16 mouse cellular contexts compared by ENCODE assay signal in genomic region chr6:115126851-115127250, GRCm38 (mm10). TPM values are rescaled to one million over a fixed set of nuclear protein-coding genes. Genes with fewer than 3 reads are reported as not detected.
DNase-seq lines count a peak whose midpoint lies in the region; ATAC-seq and TF ChIP-seq lines count a peak whose summit lies in the region.
"Had no signal": no experiment of that assay in that cellular context is flagged by ENCODE, and none has a peak within 500 bp of the region (broad histone marks: within the 10 kb centered on the region; RNA-seq: fewer than 3 reads in every experiment).

No protein-coding gene starts in this region.

- ATAC-seq in midbrain, embryonic 11.5 days (ENCODE audit: low FRiP score) = 0 out of 2 replicates have a peak, but pooled peaks have one; percentile 7
- ATAC-seq in neural tube, embryonic 15.5 days (ENCODE audit: low FRiP score) = peak; percentile 18; the same call in 1 of the 2 replicates
- ATAC-seq in kidney, embryonic 14.5 days (ENCODE audit: low FRiP score, low TSS enrichment) = no peak
- ATAC-seq: liver, embryonic 12.5 days; lung, postnatal 0 days had no signal

- peaks cover 56% of the 10 kb centered on the region for H3K4me1 ChIP-seq in hindbrain, embryonic 10.5 days (replicated peaks)
- H3K4me1 ChIP-seq in midbrain, embryonic 11.5 days (ENCODE audit: control insufficient read depth, insufficient read depth, low read length) = peaks cover 27% of the 10 kb centered on the region
- H3K4me1 ChIP-seq in neural tube, embryonic 15.5 days = peaks cover 44% of the 10 kb centered on the region
- H3K4me1 ChIP-seq in kidney, embryonic 14.5 days (ENCODE audit: control insufficient read depth, insufficient read depth, low read length) = no peaks in the 10 kb centered on the region
- H3K4me1 ChIP-seq: liver, embryonic 12.5 days had no signal

- no peak for TF ChIP-seq CTCF in left cerebral cortex, adult 2 months (IDR thresholded peaks at IDR 0.05)

- H3K27ac ChIP-seq in left cerebral cortex, adult 2 months = peak overlapping the region; percentile 88
- peak overlapping the region; percentile 81 for H3K27ac ChIP-seq in hindbrain, embryonic 10.5 days
- H3K27ac ChIP-seq in midbrain, embryonic 11.5 days (ENCODE audit: low read depth, low read length) = peak overlapping the region; percentile 62; the same call in 1 of the 2 replicates
- H3K27ac ChIP-seq in neural tube, embryonic 15.5 days (replicated peaks) = peak overlapping the region; percentile 75
- no peak overlapping the region for H3K27ac ChIP-seq in kidney, embryonic 14.5 days (ENCODE audit: low read depth, low read length)
- H3K27ac ChIP-seq: liver, embryonic 12.5 days had no signal

- H3K27me3 ChIP-seq in hindbrain, embryonic 10.5 days (ENCODE audit: insufficient read depth, poor library complexity, severe bottlenecking) = no peaks in the 10 kb centered on the region
- no peaks in the 10 kb centered on the region for H3K27me3 ChIP-seq in midbrain, embryonic 11.5 days (ENCODE audit: control insufficient read depth, insufficient read depth, low read length)
- no peaks in the 10 kb centered on the region for H3K27me3 ChIP-seq in neural tube, embryonic 15.5 days (replicated peaks)
- no peaks in the 10 kb centered on the region for H3K27me3 ChIP-seq in kidney, embryonic 14.5 days (ENCODE audit: control insufficient read depth, insufficient read depth, low read length)

- H3K4me3 ChIP-seq in left cerebral cortex, adult 2 months = no peak overlapping the region
- no peak overlapping the region for H3K4me3 ChIP-seq in hindbrain, embryonic 10.5 days
- H3K4me3 ChIP-seq in midbrain, embryonic 11.5 days (ENCODE audit: low read depth, low read length) = no peak overlapping the region
- no peak overlapping the region for H3K4me3 ChIP-seq in neural tube, embryonic 15.5 days (replicated peaks)
- no peak overlapping the region for H3K4me3 ChIP-seq in kidney, embryonic 14.5 days (ENCODE audit: low read length)
- H3K4me3 ChIP-seq: liver, embryonic 12.5 days; megakaryocyte, embryonic 14.5 days had no signal

- H3K9me3 ChIP-seq in hindbrain, embryonic 10.5 days = no peaks in the 10 kb centered on the region
- no peaks in the 10 kb centered on the region for H3K9me3 ChIP-seq in midbrain, embryonic 11.5 days (ENCODE audit: control insufficient read depth, low read length)
- H3K9me3 ChIP-seq in neural tube, embryonic 15.5 days (replicated peaks) = no peaks in the 10 kb centered on the region
- no peaks in the 10 kb centered on the region for H3K9me3 ChIP-seq in kidney, embryonic 14.5 days (ENCODE audit: control insufficient read depth, low read length)
- H3K9me3 ChIP-seq: liver, embryonic 12.5 days; megakaryocyte, embryonic 14.5 days had no signal

- no peak overlapping the region for H3K9ac ChIP-seq in midbrain, embryonic 11.5 days (ENCODE audit: low read length)
- no peak overlapping the region for H3K9ac ChIP-seq in neural tube, embryonic 15.5 days (replicated peaks)
- no peak overlapping the region for H3K9ac ChIP-seq in kidney, embryonic 14.5 days (ENCODE audit: low read depth, low read length)
- H3K9ac ChIP-seq: liver, embryonic 12.5 days had no signal

- intact Hi-C loops in left cerebral cortex, adult 2 months (cut with DNase I) = loop anchor here (2.0 kb wide), 1 partner anchor 42 kb away; no protein-coding TSS in a partner anchor
- intact Hi-C loops in left cerebral cortex, postnatal 4 days (cut with DNase I) = loop anchor here (5.0 kb wide), 1 partner anchor 65 kb away; no protein-coding TSS in a partner anchor

- no peak overlapping the region for H3K4me2 ChIP-seq in midbrain, embryonic 11.5 days
- peak overlapping the region; percentile 7 for H3K4me2 ChIP-seq in neural tube, embryonic 15.5 days
- no peak overlapping the region for H3K4me2 ChIP-seq in kidney, embryonic 14.5 days (replicated peaks; ENCODE audit: low read depth, low read length)
- H3K4me2 ChIP-seq: liver, embryonic 12.5 days had no signal

- H3K36me3 ChIP-seq in hindbrain, embryonic 10.5 days = no peaks in the 10 kb centered on the region
- H3K36me3 ChIP-seq in midbrain, embryonic 11.5 days (ENCODE audit: control insufficient read depth, insufficient read depth, low read length) = no peaks in the 10 kb centered on the region
- no peaks in the 10 kb centered on the region for H3K36me3 ChIP-seq in neural tube, embryonic 15.5 days
- no peaks in the 10 kb centered on the region for H3K36me3 ChIP-seq in kidney, embryonic 14.5 days (ENCODE audit: control insufficient read depth, insufficient read depth, low read length)
- H3K36me3 ChIP-seq: liver, embryonic 12.5 days had no signal

- 75% methylated on average over 3 of the region's 3 CpGs for WGBS in hindbrain, embryonic 10.5 days
- WGBS in midbrain, embryonic 11.5 days = 69% methylated on average over 3 of the region's 3 CpGs
- WGBS in neural tube, embryonic 15.5 days = 45% methylated on average over 3 of the region's 3 CpGs
- 79% methylated on average over 3 of the region's 3 CpGs for WGBS in kidney, embryonic 14.5 days

- DNase-seq in left cerebral cortex, adult 2 months (ENCODE audit: extremely low spot score in 1 of 2, low spot score in 2 of 2) = no peak
- no peak for DNase-seq in left cerebral cortex, postnatal 4 days
- DNase-seq in hindbrain, embryonic 10.5 days (ENCODE audit: low spot score) = no peak
- DNase-seq in midbrain, embryonic 11.5 days (ENCODE audit: low spot score, missing footprints) = no peak
- no peak for DNase-seq in kidney, postnatal 36 days
- no peak for DNase-seq in ovary, postnatal 14 days (ENCODE audit: low spot score)
- DNase-seq: B cell, adult 2 months; cerebellum, adult 8-10 months; heart, adult 18-20 months; kidney, postnatal 10 days; thymus, adult 2 months had no signal

RNA-seq across cellular contexts. Expression of gene Syn2, which starts 7.9 kb away (rescaled TPM):
- 100 to 1,000 TPM; 445 to 453 TPM for total RNA-seq in left cerebral cortex, adult 2 months (2021)
- total RNA-seq in left cerebral cortex, postnatal 4 days (2021) = 100 to 1,000 TPM; 140 to 169 TPM
- polyA plus RNA-seq in hindbrain, embryonic 10.5 days (2016; fragmentation: Nextera tagmentation; extraction: Ambion mirVana) = 4.6 and 4.7 TPM in 2 replicates
- 2.3 and 2.7 TPM in 2 replicates for polyA plus RNA-seq in midbrain, embryonic 11.5 days (2014; fragmentation: Nextera tagmentation; extraction: Ambion mirVana)
- polyA plus RNA-seq in neural tube, embryonic 15.5 days (2015; fragmentation: Nextera tagmentation; extraction: Ambion mirVana) = 58.6 and 73.3 TPM in 2 replicates
- polyA plus RNA-seq in kidney, embryonic 14.5 days (2014; fragmentation: Nextera tagmentation; extraction: Ambion mirVana) = 0.66 and 0.89 TPM in 2 replicates
- polyA plus RNA-seq: liver, embryonic 12.5 days had no signal

Comparison
In these comparisons a context has a peak if more than half of its experiments do, and no peak if none do; other contexts are left out.
1. RNA of gene Syn2, which starts 7.9 kb away (polyA plus RNA-seq): 58.6 to 73.3 TPM in neural tube, embryonic 15.5 days; 4.6 to 4.7 TPM in hindbrain, embryonic 10.5 days, 2.3 to 2.7 TPM in midbrain, embryonic 11.5 days and 0.66 to 0.89 TPM in kidney, embryonic 14.5 days; every median in the first group is over 10 times any median in the second.